Comparison of ENCODE assay signal across 9 mouse cellular contexts in genomic region chr9:45754452-45755091, GRCm38 (mm10).
DNase-seq lines count a peak whose midpoint lies in the region; ATAC-seq and TF ChIP-seq lines count a peak whose summit lies in the region.
"Had no signal": no experiment of that assay in that cellular context is flagged by ENCODE, and none has a peak within 500 bp of the region (broad histone marks: within the 10 kb centered on the region; RNA-seq: fewer than 3 reads in every experiment).

No protein-coding gene starts in this region.

- H3K36me3 ChIP-seq in hindbrain, embryonic 11.5 days (ENCODE audit: control insufficient read depth, insufficient read depth, low read length): no peaks in the 10 kb centered on the region
- peaks cover 14% of the 10 kb centered on the region for H3K36me3 ChIP-seq in hindbrain, embryonic 13.5 days
- no peaks in the 10 kb centered on the region for H3K36me3 ChIP-seq in small intestine, adult 2 months (ENCODE audit: control insufficient read depth, insufficient read depth, low read length)
- H3K36me3 ChIP-seq: embryonic facial prominence, embryonic 13.5 days had no signal

- no peaks in the 10 kb centered on the region for H3K27me3 ChIP-seq in hindbrain, embryonic 11.5 days (ENCODE audit: control insufficient read depth, insufficient read depth, low read length)
- H3K27me3 ChIP-seq in hindbrain, embryonic 13.5 days: 0 out of 2 replicates have a peak, but pooled peaks cover 4% of the 10 kb centered on the region
- no peaks in the 10 kb centered on the region for H3K27me3 ChIP-seq in small intestine, adult 2 months (ENCODE audit: control insufficient read depth, insufficient read depth, low read length)

- peak; percentile 96 for TF ChIP-seq CTCF in cortical plate, adult 2 months (IDR thresholded peaks at IDR 0.05; ENCODE audit: extremely low read depth, insufficient read depth, low read length)
- peak; percentile 76; the same call in 1 of the 2 replicates for TF ChIP-seq CTCF in small intestine, adult 2 months (IDR thresholded peaks at IDR 0.05; ENCODE audit: extremely low read depth, insufficient read length, insufficient replicate concordance, low read depth, low read length)

- DNase-seq in hindbrain, embryonic 11.5 days (ENCODE audit: low spot score): peak; percentile 86
- DNase-seq in adrenal gland, adult 18-20 months (ENCODE audit: low spot score in 2 of 2): peak; percentile 51 to 57
- peak; percentile 71 for DNase-seq in gastrocnemius, postnatal 10 days
- DNase-seq in layer of hippocampus, postnatal 36 days: peak; percentile 80 to 82
- peak; percentile 79 for DNase-seq in mesoderm, embryonic 11.5 days (ENCODE audit: low read depth, low spot score)

- no peak overlapping the region for H3K9ac ChIP-seq in hindbrain, embryonic 11.5 days (ENCODE audit: low read depth, low read length)
- H3K9ac ChIP-seq in hindbrain, embryonic 13.5 days: no peak overlapping the region
- H3K9ac ChIP-seq: embryonic facial prominence, embryonic 13.5 days had no signal

- TF ChIP-seq POLR2A in cortical plate, adult 2 months (IDR thresholded peaks at IDR 0.05; ENCODE audit: extremely low read depth, insufficient read depth, low read length): no peak
- no peak for TF ChIP-seq POLR2A in small intestine, adult 2 months (IDR thresholded peaks at IDR 0.05; ENCODE audit: low read depth, low read length)

- no peak overlapping the region for H3K4me3 ChIP-seq in hindbrain, embryonic 11.5 days (ENCODE audit: low read depth, low read length)
- H3K4me3 ChIP-seq in hindbrain, embryonic 13.5 days: no peak overlapping the region
- no peak overlapping the region for H3K4me3 ChIP-seq in cortical plate, adult 2 months (ENCODE audit: insufficient read depth, low read length)
- H3K4me3 ChIP-seq in small intestine, adult 2 months (ENCODE audit: low read depth, low read length): no peak overlapping the region
- H3K4me3 ChIP-seq: embryonic facial prominence, embryonic 13.5 days had no signal

- H3K4me1 ChIP-seq in hindbrain, embryonic 11.5 days (replicated peaks; ENCODE audit: control insufficient read depth, insufficient read depth, low read length): no peaks in the 10 kb centered on the region
- H3K4me1 ChIP-seq in hindbrain, embryonic 13.5 days (replicated peaks): no peaks in the 10 kb centered on the region
- no peaks in the 10 kb centered on the region for H3K4me1 ChIP-seq in cortical plate, adult 2 months (ENCODE audit: control insufficient read depth, insufficient read depth, low read length)
- no peaks in the 10 kb centered on the region for H3K4me1 ChIP-seq in small intestine, adult 2 months (ENCODE audit: control insufficient read depth, insufficient read depth, insufficient read length, low read length)
- H3K4me1 ChIP-seq: embryonic facial prominence, embryonic 13.5 days had no signal

- H3K9me3 ChIP-seq in hindbrain, embryonic 11.5 days (ENCODE audit: control insufficient read depth, low read length): no peaks in the 10 kb centered on the region
- H3K9me3 ChIP-seq in hindbrain, embryonic 13.5 days: no peaks in the 10 kb centered on the region
- H3K9me3 ChIP-seq: embryonic facial prominence, embryonic 13.5 days had no signal

- ATAC-seq in hindbrain, embryonic 11.5 days (ENCODE audit: low FRiP score): no peak
- no peak for ATAC-seq in hindbrain, embryonic 13.5 days (ENCODE audit: low FRiP score)

- no peak overlapping the region for H3K4me2 ChIP-seq in hindbrain, embryonic 11.5 days (replicated peaks; ENCODE audit: low read depth, low read length)
- H3K4me2 ChIP-seq in hindbrain, embryonic 13.5 days: no peak overlapping the region
- H3K4me2 ChIP-seq: embryonic facial prominence, embryonic 13.5 days had no signal

- WGBS in hindbrain, embryonic 11.5 days: 41% methylated on average over 8 of the region's 8 CpGs
- 44% methylated on average over 8 of the region's 8 CpGs for WGBS in hindbrain, embryonic 13.5 days
- 35% methylated on average over 8 of the region's 8 CpGs for WGBS in small intestine, adult 2 months

- H3K27ac ChIP-seq in hindbrain, embryonic 11.5 days (ENCODE audit: low read depth, low read length): no peak overlapping the region
- H3K27ac ChIP-seq in hindbrain, embryonic 13.5 days: no peak overlapping the region
- H3K27ac ChIP-seq in cortical plate, adult 2 months (ENCODE audit: insufficient read depth, low read length): no peak overlapping the region
- no peak overlapping the region for H3K27ac ChIP-seq in small intestine, adult 2 months (ENCODE audit: insufficient read depth, low read depth, low read length)
- H3K27ac ChIP-seq: embryonic facial prominence, embryonic 13.5 days had no signal
